Mouse (Mus musculus): ENCODE measurements at regions not wholly inside any gene's neighbourhood (a gene's known extent, or its start where the extent isn't known, plus 50 kb on each side); places are given as distances from the start of the nearest gene placed in this dataset.

DNA sequence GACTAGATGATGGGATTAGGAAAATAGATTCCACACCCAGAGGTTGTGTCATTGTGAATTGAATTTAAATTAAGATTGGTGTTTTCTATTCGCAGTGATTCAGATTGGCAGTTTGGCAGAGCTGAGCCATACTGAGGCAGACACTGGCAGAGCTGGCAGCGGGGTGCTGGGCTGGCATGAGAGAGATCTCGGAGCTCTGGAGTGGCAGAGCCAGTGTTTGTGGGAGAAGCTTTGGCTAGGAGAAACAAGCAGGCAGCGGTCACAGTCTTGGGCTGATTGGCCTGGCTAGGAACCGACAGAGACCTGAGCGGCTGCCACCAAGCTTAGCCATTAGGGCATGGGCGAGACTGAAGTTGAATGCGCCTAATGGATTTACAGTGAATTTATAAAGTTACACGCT, 1240.3 kb upstream of the Crim1 start:
- ATAC-seq (ENCODE audit: low TSS enrichment), result 0 out of 2 replicates have a peak, but pooled peaks have one; percentile 31
